Mouse (Mus musculus) C2C12 (cell line): ENCODE data around the gene Phf21a.

Experiments used
- CEBPB ChIP-seq: IDR thresholded peaks from one replicate; pipeline ENCODE4 v1.6.1; 2011; ENCODE audit warnings: low read depth, mild to moderate bottlenecking, control low read depth, moderate library complexity
- CTCF ChIP-seq: IDR thresholded peaks from one replicate; pipeline ENCODE4 v1.5.1; 2011; ENCODE audit not compliant: control insufficient read depth, insufficient read depth, insufficient read length
- MAX ChIP-seq: IDR thresholded peaks from one replicate; pipeline ENCODE4 v1.6.1; 2011; ENCODE audit warnings: mild to moderate bottlenecking, control low read depth
- MYOD1 ChIP-seq: IDR thresholded peaks from one replicate; pipeline ENCODE4 v1.6.1; 2011; ENCODE audit warnings: low read depth; ENCODE audit not compliant: control insufficient read depth, insufficient read length
- USF1 ChIP-seq: IDR thresholded peaks from one replicate; pipeline ENCODE4 v1.6.1; 2011; ENCODE audit warnings: low read depth, mild to moderate bottlenecking, control low read depth, moderate library complexity

DNA sequence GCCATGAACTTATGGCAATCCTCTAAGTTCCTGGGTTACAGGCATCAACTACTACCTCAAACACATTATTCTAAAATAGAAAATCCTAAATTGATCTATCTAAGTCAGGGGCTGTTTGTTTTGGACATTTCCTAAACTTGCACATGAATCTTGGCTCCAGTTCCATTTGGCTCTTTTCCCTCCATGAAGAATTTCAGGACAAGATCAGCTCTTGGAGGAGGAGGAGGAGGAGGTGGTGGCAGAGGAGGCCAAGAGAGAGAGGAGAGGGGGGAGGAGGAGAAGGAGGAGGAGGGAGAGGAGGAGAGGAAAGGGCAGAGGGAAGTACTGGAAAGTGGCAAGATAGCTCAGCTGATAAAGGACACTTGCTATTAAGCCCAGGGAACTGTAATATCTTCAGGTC, 46.4 kb downstream of the Phf21a start:
- TF ChIP-seq CTCF (no peak), USF1 (no peak), MAX (no peak), CEBPB (no peak), MYOD1 (no peak)
